Mouse (Mus musculus): ENCODE measurements around the gene Sclt1.

DNA sequence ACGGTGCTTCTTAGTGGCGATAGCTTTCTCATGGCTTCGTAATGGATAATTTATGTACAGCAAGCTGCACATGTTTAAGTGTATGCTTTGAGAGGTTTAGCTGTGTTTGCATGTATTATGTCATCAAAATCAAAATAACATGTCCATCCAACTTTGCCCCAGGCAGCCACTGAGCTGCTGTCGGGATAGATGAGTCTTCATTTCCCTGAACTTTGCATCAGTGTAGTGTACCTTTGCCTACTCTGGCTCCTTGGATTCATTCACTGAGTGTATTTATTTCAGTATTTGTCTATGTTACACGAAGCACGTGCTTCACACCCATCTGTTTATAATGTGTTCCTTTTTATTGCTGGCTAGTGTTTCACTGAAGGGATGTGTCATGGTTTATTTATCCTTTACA, 156.0 kb downstream of the Sclt1 start:
- TF ChIP-seq CTCF (IDR thresholded peaks at IDR 0.05): no peak
- TF ChIP-seq EP300 (IDR thresholded peaks at IDR 0.05): no peak

Data from lung, postnatal 0 days (tissue).